Mouse (Mus musculus): ENCODE data around the gene Fbxo36.

The Fbxo36 gene

DNA sequence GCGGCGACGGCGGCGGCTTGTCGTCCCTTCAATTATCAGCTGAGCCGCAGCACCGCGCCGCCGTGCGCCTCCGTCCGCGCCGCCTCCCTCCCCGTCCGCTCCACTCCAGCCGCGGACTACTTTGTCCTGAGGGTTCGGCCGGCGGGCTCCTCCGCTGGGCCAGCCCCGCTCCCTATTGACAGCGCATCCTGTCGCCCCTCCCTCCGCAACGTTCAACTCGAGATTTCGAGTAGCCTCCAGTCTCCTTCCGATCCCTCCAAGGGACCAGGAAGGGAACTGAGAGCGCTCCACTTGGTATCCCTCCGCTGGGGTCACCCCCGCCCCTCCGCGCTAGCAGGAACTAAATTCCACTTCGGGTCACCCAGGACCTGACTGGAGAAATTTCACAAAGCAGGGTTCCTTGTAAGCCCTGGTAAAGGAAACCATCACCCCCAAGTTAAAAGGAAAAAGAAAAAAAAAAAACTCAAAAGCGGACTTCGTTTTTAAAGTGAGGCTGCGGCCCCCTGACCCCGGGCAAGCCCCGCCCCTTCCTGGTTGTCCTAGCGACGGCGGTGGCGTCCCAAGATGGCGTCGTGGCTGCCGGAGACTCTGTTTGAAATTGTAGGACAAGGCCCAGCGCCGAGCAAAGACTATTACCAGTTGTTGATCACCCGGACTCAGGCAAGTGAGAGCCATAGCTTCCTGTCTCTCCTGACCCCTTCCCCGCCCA, at the start of gene Fbxo36:
Gene Fbxo36 (plus strand): TSS at position 533 of the 709 bp plus-strand sequence.
- peak; percentile 95 to 97 for DNase-seq

DNA sequence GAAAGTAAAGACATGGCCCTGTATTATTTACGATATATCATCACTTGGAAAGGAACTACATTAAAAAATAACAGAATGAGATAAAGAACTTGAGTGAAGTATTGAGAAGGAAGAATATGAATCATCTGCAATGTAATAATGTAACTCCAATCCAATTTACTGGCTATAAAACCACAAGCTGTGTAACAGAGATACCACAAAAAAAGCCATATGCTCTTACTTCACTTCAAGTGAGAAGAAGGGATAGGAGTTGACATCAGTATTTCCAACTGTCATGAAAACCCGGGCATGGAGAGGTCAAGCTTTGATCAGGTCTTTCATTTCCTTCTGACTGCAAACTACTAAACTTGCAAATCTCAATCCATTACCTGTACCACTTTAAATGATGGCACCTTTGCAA, 48.2 kb upstream of the Fbxo36 start:
- DNase-seq, result no peak

DNA sequence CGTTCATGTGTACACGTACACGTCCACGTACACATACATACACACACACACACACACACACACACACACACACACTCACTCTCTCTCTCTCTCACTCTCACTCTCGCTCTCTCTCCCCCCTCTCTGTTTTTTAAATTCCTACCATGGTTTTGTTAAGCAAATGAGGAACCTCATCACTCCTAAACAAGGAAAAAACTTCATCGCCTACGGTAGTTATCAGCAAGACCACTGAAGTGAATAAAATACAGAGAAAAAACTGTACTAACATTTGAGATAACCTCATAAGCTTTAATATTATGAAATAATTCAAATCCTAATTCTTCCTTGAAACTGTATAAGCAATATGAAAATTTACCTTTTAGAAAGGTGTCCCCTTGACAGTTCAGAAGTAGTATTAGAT, 44.3 kb upstream of the Fbxo36 start:
- no peak for DNase-seq

DNA sequence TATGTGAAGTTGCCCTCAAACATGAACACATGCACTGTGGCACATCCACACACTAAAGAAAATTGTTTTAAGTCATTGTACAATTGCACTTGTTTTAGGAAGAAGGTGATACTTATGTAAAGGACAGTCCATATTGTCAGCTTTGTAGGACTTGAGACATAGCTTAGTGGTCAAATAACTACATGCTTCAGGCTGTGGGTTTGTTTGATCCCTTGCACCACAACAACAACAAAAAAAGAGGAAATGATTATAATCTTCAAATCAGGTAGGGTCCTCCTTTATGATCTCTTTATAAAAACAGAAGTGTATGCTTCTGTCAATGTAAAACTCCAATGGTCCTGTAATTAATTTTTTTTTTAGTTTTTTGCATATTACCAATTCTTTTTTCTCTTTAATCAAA, 40.5 kb upstream of the Fbxo36 start:
- no peak for DNase-seq

DNA sequence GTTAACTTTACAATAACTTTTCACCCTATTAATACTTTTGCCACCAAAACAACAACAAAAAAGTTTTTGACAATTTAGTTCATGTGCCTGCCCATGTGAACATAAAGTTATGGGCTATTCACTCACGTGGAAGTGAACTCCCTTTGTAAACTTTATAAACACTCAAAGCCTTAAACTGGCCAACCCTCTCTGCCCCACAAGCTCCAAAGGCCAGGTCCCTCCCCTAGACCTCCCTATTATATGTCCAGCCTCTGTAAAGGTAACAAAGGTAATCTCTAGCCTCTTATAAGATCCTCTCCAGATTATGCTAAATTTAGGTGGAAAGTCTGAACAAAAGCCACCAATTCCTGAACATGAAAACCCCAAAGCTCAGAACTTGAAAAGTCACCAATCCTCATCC, 35.9 kb upstream of the Fbxo36 start:
- DNase-seq, result no peak

DNA sequence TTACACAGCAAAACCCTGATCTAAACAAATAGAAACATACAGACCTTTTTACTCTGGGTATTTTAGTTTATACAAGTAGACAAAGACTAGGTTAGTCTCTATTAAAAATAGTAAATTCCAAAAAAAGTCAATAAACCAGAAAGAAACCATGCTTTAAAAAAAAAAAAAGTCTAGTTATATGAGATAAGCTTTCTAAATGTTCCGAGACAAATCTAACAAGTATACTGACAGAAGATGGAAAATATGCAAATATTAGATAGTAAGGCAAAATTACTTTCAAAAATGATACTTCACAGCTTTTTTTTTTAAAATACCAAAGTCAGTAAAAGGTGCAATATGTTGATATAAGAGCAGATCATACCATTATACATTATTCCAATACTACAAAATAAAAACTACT, 22.0 kb upstream of the Fbxo36 start:
- no peak for DNase-seq

DNA sequence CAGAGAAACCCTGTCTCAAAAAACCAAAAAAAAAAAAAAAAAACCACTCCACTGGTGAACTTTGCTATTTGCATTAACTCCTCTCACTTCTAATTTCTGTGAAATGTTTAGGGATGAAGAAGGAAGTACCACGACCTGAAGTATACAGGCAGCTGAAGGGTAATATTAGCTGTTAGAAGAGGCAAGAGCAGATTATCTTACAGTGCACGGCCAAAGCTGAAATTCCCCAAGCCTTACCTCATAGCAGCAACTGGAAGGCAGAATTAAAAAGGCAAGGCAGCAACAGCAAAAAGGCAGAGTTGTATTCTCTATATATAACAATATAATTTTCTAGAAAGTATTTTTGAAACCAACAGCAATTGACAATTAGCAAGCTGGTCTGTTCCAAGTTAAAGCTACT, 14.6 kb upstream of the Fbxo36 start:
- DNase-seq, result no peak

DNA sequence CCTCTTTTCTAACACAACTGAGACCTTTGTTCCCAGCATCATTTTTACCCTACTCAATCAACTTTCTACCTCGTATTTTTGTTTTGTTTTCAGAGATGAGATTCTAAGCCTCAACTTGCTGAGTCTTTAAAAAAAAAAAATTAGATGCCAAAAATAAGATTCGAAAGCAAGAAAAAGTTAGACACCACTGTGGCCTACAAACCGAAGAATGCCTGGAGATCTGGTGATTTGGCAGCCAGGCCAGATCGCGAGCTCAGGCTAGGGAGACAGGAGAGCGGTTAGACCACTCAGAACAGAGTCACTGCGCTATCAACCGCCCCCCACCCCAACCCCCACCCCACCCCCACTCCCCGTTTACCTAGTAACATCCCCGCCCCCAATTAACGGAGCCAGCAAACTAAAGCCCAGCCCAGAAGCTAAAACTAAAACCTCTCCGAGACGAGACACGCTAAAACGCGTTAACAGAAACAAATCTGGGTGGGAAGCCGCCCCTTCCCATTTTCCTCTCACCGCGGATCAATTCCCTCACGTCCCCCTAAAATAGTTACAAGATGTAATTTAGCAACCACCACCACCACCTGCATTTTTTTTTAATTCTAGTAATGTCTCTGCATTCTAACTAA, 2.0 kb upstream of the Fbxo36 start:
- DNase-seq, result peak in 1 of 2 experiments; percentile 34

DNA sequence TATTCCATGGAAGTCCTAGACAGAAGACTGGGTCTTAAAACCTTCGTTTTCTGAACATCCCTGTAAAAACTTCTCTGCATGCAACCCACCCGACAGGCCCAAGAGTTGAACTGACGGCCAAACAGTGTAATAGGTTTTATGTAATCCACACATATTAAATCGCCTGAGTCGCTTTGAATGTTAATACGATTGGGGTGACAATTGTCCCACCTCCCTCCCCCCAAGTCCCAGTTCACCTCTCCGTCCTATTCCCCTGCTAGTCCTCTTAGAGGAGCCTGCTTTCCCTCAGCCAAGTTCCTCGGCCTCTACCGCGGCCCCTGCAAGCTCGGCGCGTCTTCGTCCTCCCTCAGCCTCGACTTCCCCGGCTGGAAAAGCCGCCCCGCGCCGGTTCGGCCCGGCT, 1.5 kb upstream of the Fbxo36 start:
- no peak for DNase-seq

DNA sequence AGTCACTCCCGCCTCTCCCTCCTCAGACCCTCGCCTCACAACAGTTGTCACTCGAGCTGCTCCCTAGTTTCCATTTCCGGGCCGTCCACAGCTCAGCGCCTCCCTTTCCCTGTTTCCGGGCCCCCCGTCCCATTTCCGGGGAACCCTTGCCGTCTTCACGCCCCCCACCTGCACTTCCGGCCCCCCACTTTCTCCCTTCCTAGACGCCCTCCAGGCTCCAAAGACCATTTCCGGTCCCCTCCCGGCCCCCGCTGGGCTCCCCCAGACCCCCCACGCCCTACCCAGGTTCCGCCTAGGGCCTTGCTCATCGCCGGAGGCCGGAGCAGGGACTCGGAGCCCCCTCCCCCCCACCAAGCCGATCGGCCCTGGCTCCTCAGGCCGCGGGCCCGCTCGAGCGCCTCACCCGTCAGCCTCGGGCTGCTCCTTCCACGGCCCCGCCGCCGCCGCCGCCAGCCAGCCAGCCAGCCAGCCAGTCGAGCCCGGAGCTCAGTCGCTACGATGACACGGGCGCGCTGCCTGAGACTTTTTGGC, 955 bp upstream of the Fbxo36 start:
- peak; percentile 72 to 82 for DNase-seq

DNA sequence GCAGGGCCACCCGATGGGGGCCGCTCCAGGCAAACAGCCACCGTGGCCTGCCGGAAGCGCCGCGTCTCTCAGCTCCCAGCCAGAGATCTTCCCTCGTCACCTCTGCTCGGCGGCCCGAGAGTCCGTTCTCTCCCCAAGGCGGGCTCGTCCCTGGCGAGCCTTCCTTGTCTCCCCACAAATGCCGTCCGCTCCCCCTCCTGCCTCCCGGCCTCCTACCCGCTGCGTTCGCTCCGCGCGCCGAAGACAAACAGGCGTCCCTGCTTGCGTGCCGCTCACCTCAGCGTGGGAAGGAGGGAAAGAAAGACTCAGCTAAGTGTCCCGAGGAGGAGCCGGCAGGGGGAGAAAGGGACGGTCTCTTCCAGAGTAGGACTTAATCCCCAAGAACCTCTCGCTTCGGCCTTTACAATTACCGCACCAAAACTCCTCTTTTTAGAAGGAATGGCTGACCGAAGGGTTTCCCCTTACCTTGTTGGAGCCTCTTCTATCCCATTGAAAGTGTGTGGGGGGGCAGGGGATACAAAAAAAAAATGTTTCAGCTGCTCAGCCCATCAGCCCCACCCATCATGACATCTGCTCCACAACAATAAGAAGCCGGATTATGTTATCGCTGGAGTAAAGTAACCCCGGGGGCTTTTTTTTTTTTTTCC, 500 bp downstream of the Fbxo36 start, which contains the start of gene Trip12:
Gene Trip12 (minus strand): TSS at position 499 of the 647 bp plus-strand sequence.
- peak in 1 of 2 experiments; percentile 48 for DNase-seq

DNA sequence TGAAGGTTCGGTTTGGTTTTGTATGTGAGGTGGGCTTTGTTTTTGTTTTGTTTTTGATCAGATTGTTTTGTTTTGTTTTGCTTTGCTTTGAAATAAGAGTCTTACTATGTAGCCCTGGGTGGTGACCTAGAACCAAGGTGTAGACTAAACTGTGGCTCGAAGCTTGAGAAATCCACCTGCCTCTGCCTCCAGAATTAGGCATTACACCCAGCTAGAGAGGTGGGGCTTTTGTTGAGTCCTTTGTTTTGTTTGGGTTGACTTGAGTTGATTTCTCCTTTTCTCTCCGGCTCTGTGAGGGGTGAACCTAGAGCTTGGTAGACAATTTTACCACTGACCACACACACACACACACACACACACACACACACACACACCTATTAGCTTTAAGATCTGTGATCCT, 1.4 kb downstream of the Fbxo36 start:
- no peak for DNase-seq

DNA sequence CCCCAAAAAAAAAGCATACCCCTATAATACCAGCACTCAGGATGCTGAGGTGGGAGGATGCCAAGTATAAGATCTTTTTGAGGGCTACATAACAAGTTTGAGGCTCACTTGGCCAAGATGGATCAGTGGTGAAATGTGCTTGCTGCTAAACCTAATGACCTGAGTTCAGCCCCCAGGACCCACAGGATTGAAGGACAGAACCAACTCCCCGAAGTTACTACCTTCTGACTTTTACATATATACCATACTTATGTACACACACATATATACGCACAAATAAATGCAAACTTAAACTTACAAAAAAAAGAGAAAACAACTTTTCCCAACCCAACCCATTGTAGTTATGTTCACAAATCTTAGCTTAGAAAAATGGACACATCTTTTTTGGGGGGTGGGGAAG, 3.7 kb downstream of the Fbxo36 start:
- no peak for DNase-seq

DNA sequence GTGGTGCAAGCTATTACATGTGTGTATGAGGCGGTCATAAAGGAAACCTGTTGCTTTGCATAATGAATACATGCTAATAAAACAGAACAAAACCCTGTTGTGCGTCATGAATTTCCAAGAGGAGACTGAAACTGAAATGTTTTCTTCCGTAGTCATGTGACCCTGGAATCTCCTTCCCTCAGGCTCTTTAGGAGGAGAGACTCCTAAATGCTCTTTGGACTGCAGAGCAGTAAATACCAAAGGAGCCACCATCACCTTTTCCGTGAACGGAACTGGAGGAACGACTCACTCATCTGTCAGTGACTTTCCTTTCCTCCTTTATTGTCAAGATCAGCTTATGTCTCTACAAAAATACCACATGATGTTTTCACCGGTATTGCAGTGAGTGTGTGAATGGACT, 8.1 kb downstream of the Fbxo36 start:
- no peak for DNase-seq

DNA sequence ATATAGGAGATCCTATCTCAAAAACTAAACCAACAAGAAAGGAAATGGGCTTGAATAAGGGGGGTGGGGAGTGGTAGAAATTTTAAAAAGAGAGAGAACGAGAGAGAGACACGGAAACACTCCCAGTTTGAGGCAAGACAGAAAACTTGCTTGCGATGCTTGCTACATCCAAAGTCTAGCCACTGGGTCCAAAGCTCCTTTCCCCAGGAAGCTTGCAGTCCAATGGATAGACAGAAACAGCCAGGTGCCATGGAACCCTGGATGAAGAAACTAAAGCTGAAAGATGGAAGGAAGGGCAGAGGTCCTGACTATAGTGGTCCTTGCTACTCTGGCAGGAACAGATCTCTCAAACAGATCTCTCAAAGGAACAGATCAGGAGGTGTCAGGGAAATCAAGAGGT, 8.7 kb downstream of the Fbxo36 start:
- DNase-seq, result no peak

DNA sequence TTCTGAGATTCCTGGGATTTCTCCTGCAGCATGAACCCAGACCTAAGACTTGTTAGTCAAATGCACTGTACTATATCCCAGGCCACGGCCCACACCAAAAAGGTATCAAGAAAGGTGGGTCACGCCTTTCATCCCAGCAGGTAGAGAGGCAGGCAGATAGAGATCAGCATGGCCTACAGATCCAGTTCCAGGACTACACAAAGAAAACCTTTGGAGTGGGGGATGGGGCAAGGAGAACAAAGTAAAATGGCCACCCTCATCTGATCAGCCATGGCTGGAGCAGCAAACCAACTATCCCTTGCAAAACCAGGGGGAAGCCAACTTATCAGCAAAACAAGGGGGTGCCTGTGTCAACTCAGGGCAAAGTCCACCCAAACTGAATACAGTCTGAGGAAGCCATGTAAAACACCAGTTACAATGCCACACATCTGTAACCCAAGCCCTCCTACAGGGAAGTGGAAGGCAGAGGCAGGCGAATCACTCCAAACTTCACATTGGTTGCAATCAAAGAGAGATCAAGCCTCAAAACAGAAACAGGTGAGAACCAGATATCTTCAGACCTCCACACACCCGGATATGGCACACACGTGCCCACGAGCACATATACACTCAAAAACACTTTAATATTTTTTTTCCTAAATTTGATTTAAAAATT, 9.3 kb downstream of the Fbxo36 start:
- no peak for DNase-seq

DNA sequence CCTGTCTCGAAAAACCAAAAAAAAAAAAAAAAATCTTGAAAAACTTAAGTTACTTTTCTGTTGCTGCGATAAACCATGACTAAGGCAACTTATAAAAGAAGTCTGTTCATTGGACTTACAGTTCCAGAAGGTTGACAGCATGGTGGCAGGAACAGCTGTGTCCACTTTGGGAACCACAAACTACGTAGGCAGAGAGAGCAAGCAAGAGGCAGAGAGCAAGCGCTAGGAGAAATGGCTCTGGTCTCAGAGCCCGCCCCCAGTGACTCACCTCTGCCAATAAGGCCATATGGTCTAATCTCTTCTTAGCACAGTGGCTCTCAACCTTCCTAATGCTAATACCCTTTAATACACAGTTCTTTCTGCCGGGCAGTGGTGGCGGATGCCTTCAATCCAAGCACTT, 10.2 kb downstream of the Fbxo36 start:
- DNase-seq, result no peak

DNA sequence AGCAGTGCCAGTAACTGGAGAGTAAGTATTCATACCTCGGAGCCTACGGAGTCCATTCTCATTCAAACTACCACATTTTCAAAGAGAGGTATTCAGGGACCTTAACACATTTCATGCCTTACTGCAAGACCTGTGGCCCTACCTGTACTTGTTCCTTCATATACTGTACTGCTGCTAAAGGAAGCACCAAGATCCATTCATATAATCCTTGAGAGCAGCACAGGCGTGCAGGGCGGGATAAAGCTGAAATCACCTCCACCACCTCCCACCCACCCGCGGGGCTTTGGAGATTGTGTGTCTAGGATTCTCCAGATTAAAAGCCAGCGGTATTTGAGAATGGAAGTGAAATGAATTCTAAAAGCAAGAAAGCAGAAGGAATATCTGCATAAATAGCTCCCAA, 10.8 kb downstream of the Fbxo36 start:
- DNase-seq, result no peak

DNA sequence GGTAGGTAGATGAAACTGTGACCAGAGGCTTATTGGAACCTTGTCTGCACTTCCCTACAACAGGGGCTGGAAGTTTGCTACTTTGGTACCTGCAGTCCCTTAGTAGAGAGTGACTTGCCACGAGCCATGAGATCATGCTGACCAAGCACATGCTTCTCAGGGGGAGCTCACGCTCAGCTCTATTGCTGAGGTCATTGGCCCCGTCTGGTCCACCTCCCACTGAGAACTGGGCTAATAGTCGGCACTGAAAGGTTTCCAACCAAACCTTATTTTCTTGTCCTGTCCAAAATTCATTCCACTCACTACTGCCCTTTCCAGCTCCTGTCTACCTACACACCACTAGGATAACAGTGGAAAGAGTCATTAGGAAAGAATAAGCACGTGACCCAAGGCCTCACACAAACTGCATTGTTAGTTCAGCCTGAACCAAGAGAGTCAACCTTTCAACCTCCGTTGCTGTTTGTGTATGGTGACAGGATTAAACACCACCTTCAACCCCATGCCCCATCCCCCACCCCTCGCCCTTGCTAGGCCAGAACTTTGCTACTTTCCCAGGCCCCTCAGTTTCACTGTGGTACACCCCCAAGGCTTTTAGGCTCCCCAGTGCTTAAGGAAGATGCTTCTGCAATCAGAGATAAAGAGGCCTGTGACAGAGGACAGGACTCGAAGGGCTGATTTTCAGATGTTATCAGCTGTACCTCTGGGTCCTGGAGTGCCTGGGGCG, 12.0 kb downstream of the Fbxo36 start:
- peak; percentile 78 to 83 for DNase-seq

DNA sequence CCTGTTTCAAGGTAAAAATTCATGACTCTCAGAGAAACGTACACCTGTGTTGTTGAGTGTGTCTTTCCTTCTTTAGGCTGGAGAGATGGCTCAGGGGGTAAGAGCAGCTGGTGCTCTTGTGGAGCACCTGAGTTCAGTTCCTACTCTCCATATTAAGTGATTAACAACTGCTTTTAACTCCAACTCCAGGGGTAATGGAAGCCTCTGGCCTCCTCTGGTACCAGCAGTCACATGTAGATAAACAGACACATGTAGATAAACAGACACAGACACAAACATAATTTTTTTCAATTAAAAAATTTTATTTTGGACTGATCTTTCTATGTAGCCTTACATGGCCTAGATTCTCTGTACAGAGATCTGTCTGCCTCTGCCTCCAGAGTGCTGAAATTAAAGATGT, 14.1 kb downstream of the Fbxo36 start:
- no peak for DNase-seq

DNA sequence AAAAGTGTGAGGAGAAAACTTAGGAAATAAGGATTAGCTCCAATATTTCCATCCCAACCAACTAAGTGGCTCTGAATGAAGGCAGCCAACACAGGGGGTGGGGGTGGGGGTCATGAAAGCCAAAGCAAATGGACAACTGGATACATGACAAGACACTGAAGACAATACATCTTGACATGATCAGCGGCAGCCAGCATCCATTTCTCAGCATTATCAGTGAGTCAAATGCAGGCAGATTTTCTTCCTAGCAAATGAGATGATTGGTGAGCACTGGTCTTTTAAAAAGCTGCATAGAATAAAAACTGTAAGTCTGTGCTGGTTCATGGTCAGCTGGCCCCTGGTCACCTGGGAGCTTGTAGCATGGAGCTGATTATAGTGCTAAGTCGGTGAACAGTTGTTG, 15.3 kb downstream of the Fbxo36 start:
- no peak for DNase-seq

DNA sequence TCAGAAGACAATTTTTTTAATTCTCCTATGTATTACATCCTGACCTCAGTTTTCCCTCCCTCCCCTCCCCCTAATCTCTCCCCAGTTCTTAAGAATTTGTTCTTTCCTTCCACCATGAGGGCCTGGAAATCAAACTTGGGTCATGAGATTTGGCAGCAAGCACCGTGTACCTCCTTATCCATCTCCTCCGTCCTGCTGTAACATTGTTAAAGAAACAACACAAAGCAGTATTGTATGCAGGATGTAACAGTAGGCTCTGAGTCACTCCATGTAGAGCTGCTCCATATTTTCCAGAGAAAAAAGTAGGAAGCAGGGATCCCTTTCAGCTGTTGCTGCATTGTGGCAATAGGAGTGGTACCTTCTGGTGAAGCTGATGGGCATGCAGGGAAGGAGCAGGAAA, 16.1 kb downstream of the Fbxo36 start:
- DNase-seq, result no peak

DNA sequence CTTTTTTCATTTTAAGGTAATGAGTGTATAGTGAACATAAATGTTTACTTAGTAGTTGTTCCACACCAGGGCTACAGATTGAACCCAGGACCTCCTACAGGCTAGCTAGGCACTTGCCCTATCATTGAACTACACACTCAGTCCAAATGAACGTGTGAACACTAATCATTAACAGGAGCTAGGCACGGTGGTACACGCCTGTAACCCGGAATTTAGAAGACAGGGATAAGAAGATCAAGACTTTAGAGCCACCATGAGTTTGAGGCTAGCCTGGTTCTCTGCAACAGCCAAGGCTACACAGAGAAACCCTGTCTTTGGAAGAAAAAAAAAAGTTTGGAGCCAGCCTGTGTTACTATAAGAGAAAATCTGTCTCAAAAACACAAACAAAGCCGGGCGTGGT, 20.0 kb downstream of the Fbxo36 start:
- no peak for DNase-seq
